Mouse (Mus musculus) layer of hippocampus, postnatal 10 days (tissue): ENCODE measurements around the gene Olfr522. TPM values are rescaled to one million over a fixed set of nuclear protein-coding genes. Genes with fewer than 3 reads are reported as not detected.

ENCODE experiments used
- DNase-seq, 2 experiments: peaks; one replicate each; pipeline ENCODE4 v3.0.0; 2021; ENCODE audit warnings: low spot score in 2 of 2
- total RNA-seq, 2 experiments: library from RNA; stranded (reverse); gene quantifications; 2 replicates each; pipeline ENCODE4 v1.2.3; 2021

Gene Olfr522
- total RNA-seq, 2 experiments from 2014 or later: not detected

DNA sequence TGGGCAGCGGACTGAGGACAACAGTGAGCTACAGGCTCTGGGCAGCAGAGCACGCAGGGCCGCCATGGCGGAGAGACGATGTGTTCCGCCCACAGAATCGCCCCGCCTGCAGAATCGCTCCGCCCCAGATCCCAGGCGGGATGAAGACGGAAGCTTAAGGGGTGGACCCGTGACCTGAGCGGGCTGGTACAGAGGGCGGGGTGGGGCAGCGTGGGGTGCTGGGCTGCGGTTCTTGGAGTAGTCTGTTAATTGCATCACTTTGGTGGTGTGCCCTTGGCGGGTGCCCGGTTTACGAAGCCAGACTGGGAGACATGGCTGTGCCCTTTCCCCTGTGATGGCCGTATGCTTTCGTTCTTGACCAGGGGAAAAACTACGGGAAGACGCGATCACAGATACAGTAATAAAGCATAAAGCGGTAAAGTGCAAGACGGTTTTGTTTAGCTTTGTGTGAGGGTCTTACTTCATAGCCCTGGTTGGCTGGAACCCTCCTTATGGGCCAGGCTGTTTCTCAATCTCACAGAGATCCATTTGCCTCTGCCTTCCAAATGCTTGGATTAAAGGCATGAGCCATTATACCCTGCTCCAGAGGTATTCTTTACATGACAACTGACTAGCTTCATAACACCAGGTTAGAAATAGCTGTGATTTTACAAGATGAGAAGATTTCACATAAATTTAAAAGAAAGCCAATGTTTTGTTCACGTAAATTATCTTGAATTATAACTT lies 48.1 kb downstream of the Olfr522 start, which contains the start of gene Echs1:
Gene Echs1 (minus strand): TSS at position 148 of the 726 bp plus-strand sequence.
- peak; percentile 78 to 83 for DNase-seq

GRCm38 (mm10) chr7:140115583-140116328 lies 48.8 kb downstream of the Olfr522 start, which contains the start of gene Paox:
Gene Paox, plus strand, starts transcription at chr7:140115799.
- DNase-seq: peak; percentile 19 to 42

DNA sequence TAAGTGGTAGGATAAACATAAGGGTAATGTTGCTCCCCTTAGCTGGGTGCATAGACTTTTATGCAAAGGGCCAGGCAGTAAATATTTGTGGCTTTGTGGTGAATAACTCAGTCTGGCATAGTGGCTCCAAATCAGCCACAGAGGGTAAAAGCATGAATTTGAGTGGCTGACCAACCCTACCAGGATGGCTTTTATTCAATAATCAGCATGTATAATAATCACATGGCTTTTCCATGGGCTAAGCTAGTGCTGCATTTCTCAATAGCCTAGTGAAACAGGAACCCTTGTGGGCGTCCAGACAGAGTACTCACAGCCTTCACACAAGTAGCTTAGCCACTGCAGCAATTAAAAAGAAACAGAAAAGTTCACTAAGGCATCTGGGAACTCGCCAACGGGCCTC lies 52.6 kb downstream of the Olfr522 start:
- no peak for DNase-seq

Other genes starting within 250 kb of the Olfr522 start
- not detected for gene Utf1, start 221.0 kb downstream of the Olfr522 start, total RNA-seq
- 1 to 10 TPM in 1 of 2 experiments, under 1 TPM in 1; 0.87 to 1.0 TPM for gene 6430531B16Rik, start 186.0 kb downstream of the Olfr522 start, total RNA-seq
- 1 to 10 TPM; 1.3 to 2.4 TPM for gene Adam8, start 172.2 kb downstream of the Olfr522 start, total RNA-seq
- 10 to 100 TPM; 22.3 to 24.9 TPM for gene Zfp511, start 128.4 kb downstream of the Olfr522 start, total RNA-seq
- gene Tubgcp2, start 128.1 kb downstream of the Olfr522 start, total RNA-seq: 10 to 100 TPM; 40.8 TPM
- gene Msx3, start 115.7 kb downstream of the Olfr522 start, total RNA-seq: under 1 TPM; 0.16 to 0.20 TPM
- gene Caly, start 82.2 kb downstream of the Olfr522 start, total RNA-seq: 100 to 1,000 TPM; 247 to 252 TPM
- gene Prap1, start 71.4 kb downstream of the Olfr522 start, total RNA-seq: not detected
- gene Fuom, start 62.3 kb downstream of the Olfr522 start, total RNA-seq: 10 to 100 TPM; 26.8 to 27.1 TPM
- gene Paox, start 49.0 kb downstream of the Olfr522 start, total RNA-seq: 1 to 10 TPM; 6.2 to 7.1 TPM
- gene Echs1, start 48.3 kb downstream of the Olfr522 start, total RNA-seq: 10 to 100 TPM; 63.4 to 67.1 TPM
- 10 to 100 TPM; 27.0 to 30.2 TPM for gene Mtg1, start 27.2 kb downstream of the Olfr522 start, total RNA-seq
- 100 to 1,000 TPM; 145 to 155 TPM for gene Sprn, start 9.9 kb downstream of the Olfr522 start, total RNA-seq
- not detected for gene Olfr523, start 8.5 kb upstream of the Olfr522 start, total RNA-seq
- gene Olfr524, start 41.2 kb upstream of the Olfr522 start, total RNA-seq: not detected
- under 1 TPM; 0.64 to 0.78 TPM for gene Cd163l1, start 53.5 kb upstream of the Olfr522 start, total RNA-seq
- gene 5830411N06Rik, start 82.5 kb upstream of the Olfr522 start, total RNA-seq: under 1 TPM; 0.18 to 0.20 TPM
- gene Olfr525, start 156.1 kb upstream of the Olfr522 start, total RNA-seq: not detected
- gene Olfr527, start 169.3 kb upstream of the Olfr522 start, total RNA-seq: not detected
- gene Olfr60, start 196.9 kb upstream of the Olfr522 start, total RNA-seq: not detected
- not detected for gene Olfr530, start 211.6 kb upstream of the Olfr522 start, total RNA-seq
- not detected for gene Olfr531, start 238.2 kb upstream of the Olfr522 start, total RNA-seq